Mouse (Mus musculus) kidney, adult 8-10 months (tissue): Measurements from ENCODE around the gene Irs4.

Experiments used
- DNase-seq, 2 experiments: peaks; one replicate each; pipeline ENCODE4 v3.0.0; 2022

The Irs4 gene

GRCm38 (mm10) chrX:141724937-141725918 is at the start of gene Irs4:
Gene Irs4 (minus strand): TSS chrX:141725263.
- peak in 1 of 2 experiments; percentile 21 for DNase-seq

DNA sequence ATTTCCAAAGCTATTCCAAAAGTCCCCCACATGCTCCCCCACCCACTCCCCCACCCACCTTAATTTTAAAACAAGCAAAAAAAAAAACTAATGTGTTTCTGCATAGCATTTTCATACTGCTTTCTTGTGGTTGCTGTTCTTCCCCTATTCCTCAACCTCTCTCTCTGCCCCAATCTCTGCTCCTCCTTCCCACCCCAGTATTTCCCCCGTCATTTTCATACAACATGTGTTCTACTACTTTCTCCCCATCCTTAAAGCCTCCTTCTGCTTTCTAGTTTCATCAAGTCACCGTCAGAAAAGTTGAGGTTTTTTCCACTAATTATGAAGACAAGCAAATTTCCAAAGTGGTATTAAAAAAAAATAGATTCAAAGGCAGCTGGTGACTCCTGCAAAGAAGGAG is 25.3 kb upstream of the Irs4 start:
- no peak for DNase-seq

- DNase-seq, result no peak
Observed at GRCm38 (mm10) chrX:141729570-141729969, 4.5 kb upstream of the Irs4 start.

DNA sequence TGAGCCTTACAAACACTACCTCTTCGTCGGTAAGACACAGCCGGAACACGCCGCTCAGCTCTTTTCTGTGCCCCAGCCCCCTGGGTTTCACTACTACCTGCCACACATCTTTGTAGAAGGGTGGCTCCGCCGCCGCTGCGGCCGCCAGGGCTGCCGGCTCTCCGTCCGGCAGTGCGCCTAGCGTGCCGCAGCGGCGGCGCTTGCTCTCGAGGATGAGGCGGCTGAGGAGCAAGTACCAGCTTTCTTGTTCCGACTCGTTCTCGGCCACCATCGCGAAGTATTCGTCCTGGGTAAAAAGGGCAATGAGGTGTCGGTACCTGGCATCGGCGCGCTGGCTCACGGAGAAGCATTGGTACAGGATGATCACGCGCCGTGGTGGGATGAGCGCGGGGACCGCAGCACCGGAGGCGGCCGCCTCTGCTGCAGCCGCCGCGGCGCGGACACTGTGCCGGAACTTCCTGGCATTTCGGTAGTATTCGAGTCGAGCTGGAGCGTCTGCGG is 622 bp downstream of the Irs4 start:
- DNase-seq, result no peak

- DNase-seq, result peak; percentile 1 to 5
Observed at GRCm38 (mm10) chrX:141723936-141724335, 1.1 kb downstream of the Irs4 start.

DNA sequence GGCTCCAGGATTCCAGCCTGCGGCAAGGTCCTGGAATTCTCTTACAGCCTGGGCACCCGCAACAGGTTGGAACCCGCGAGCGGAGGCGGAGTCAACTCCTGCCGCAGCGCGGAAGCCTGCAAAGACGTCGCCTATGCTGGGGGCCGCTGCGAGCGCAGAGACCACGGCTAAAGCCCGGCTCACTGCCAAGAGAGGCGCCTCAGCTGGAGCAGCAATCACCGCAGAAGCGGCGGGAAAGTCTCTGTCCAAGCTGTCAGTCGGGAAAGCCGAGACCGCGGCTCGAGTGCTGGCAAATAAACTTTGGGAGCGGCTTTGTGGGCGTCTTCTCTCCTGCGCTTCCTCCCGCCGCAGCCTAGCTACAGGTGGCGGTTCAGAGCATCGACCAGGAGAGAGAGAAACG is 3.3 kb downstream of the Irs4 start:
- DNase-seq, result no peak
